In the genomic region with DNA sequence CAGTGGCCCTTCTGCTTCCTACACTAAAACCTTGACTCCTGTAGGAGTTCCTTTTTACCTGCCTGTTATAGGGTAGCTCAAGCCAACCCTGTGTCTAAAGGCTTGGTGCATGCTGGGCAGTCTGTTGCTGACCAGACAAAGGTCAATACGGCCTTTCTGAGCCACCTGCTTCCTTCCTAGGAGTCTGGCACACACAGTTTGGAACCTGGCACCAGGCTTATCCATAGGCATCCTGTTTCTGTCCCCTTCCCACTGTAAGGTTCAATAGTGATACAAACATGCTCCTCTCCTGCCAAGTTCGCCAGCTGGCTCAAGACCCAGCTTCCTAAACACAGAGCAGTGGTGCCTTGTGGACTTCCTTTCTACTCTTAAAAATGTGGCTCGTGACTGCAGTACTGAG, we compare ENCODE assay signal across 13 mouse cellular contexts. TPM values are rescaled to one million over a fixed set of nuclear protein-coding genes. Genes with fewer than 3 reads are reported as not detected.
DNase-seq lines count a peak whose midpoint lies in the region; ATAC-seq and TF ChIP-seq lines count a peak whose summit lies in the region.
"Had no signal": no experiment of that assay in that cellular context is flagged by ENCODE, and none has a peak within 500 bp of the region (broad histone marks: within the 10 kb centered on the region; RNA-seq: fewer than 3 reads in every experiment).

No protein-coding gene starts in this region.

- no peak overlapping the region for H3K9ac ChIP-seq in neural tube, embryonic 12.5 days
- H3K9ac ChIP-seq in limb, embryonic 15.5 days = no peak overlapping the region

- H3K9me3 ChIP-seq in heart, embryonic 10.5 days = no peaks in the 10 kb centered on the region
- H3K9me3 ChIP-seq in neural tube, embryonic 12.5 days = no peaks in the 10 kb centered on the region
- H3K9me3 ChIP-seq in limb, embryonic 15.5 days = no peaks in the 10 kb centered on the region

- peak overlapping the region; percentile 99; the same call in 1 of the 2 replicates for H3K4me2 ChIP-seq in neural tube, embryonic 12.5 days (replicated peaks)
- H3K4me2 ChIP-seq in limb, embryonic 15.5 days = no peak overlapping the region; the same call in 1 of the 2 replicates

- no peak for DNase-seq in heart, embryonic 10.5 days (ENCODE audit: low spot score)
- no peak for DNase-seq in heart, adult 8-10 months (ENCODE audit: low spot score)
- DNase-seq in neural tube, embryonic 10.5 days (ENCODE audit: extremely low spot score, low spot score) = no peak
- no peak for DNase-seq in adrenal gland, adult 18-20 months (ENCODE audit: low spot score in 2 of 2)
- DNase-seq in cerebellum, postnatal 36 days = no peak
- DNase-seq in thymus, adult 2 months = no peak
- DNase-seq: adrenal gland, postnatal 10 days; thymus, postnatal 25 days had no signal

- no peak for TF ChIP-seq POLR2A in thymus, adult 2 months (IDR thresholded peaks at IDR 0.05; ENCODE audit: control insufficient read depth, extremely low read depth, insufficient read depth, low read length, poor library complexity)

- H3K27me3 ChIP-seq in heart, embryonic 10.5 days (ENCODE audit: insufficient read depth, poor library complexity, severe bottlenecking) = no peaks in the 10 kb centered on the region
- no peaks in the 10 kb centered on the region for H3K27me3 ChIP-seq in neural tube, embryonic 12.5 days (replicated peaks)
- H3K27me3 ChIP-seq in limb, embryonic 15.5 days = no peaks in the 10 kb centered on the region
- no peaks in the 10 kb centered on the region; the same call in 1 of the 2 replicates for H3K27me3 ChIP-seq in thymus, adult 2 months (ENCODE audit: control insufficient read depth, insufficient read depth, low read length)

- TF ChIP-seq CTCF in thymus, adult 2 months (IDR thresholded peaks at IDR 0.05; ENCODE audit: borderline replicate concordance, control insufficient read depth, extremely low read depth, insufficient read depth, low read length, poor library complexity) = no peak

- H3K36me3 ChIP-seq in heart, embryonic 10.5 days = peaks cover 48% of the 10 kb centered on the region
- H3K36me3 ChIP-seq in neural tube, embryonic 12.5 days = peaks cover 40% of the 10 kb centered on the region
- H3K36me3 ChIP-seq in limb, embryonic 15.5 days = peaks cover 41% of the 10 kb centered on the region
- no peaks in the 10 kb centered on the region for H3K36me3 ChIP-seq in thymus, adult 2 months (ENCODE audit: control insufficient read depth, insufficient read depth, low read length)

- no peak for ATAC-seq in neural tube, embryonic 12.5 days (ENCODE audit: low FRiP score, low read depth)
- ATAC-seq in limb, embryonic 15.5 days (ENCODE audit: insufficient number of reproducible peaks, low FRiP score, low TSS enrichment, low read depth) = no peak

- H3K4me1 ChIP-seq in heart, embryonic 10.5 days = peaks cover 35% of the 10 kb centered on the region
- H3K4me1 ChIP-seq in neural tube, embryonic 12.5 days = peaks cover 24% of the 10 kb centered on the region
- peaks cover 30% of the 10 kb centered on the region for H3K4me1 ChIP-seq in limb, embryonic 15.5 days
- peaks cover 11% of the 10 kb centered on the region for H3K4me1 ChIP-seq in thymus, adult 2 months (replicated peaks; ENCODE audit: control insufficient read depth, insufficient read depth, low read length)

- H3K4me3 ChIP-seq in heart, embryonic 10.5 days = peak overlapping the region; percentile 81; the same call in 1 of the 2 replicates
- no peak overlapping the region for H3K4me3 ChIP-seq in neural tube, embryonic 12.5 days
- H3K4me3 ChIP-seq in limb, embryonic 15.5 days = 0 out of 2 replicates have a peak overlapping the region, but pooled peaks have one; percentile 63
- H3K4me3 ChIP-seq in thymus, adult 2 months (ENCODE audit: control insufficient read depth, insufficient read depth, low read length) = no peak overlapping the region

- 81% methylated on average over 3 of the region's 3 CpGs for WGBS in heart, embryonic 10.5 days
- 90% methylated on average over 3 of the region's 3 CpGs for WGBS in neural tube, embryonic 12.5 days
- 83% methylated on average over 3 of the region's 3 CpGs for WGBS in limb, embryonic 15.5 days
- 88% methylated on average over 3 of the region's 3 CpGs for WGBS in thymus, adult 2 months

- no peak overlapping the region for H3K27ac ChIP-seq in heart, embryonic 10.5 days
- no peak overlapping the region for H3K27ac ChIP-seq in neural tube, embryonic 12.5 days
- no peak overlapping the region for H3K27ac ChIP-seq in limb, embryonic 15.5 days
- no peak overlapping the region for H3K27ac ChIP-seq in thymus, adult 2 months (ENCODE audit: control insufficient read depth, insufficient read depth, low read length)

RNA-seq across cellular contexts. Expression of a gene that starts 2.6 kb away (rescaled TPM):
- 27.2 and 39.6 TPM in 2 replicates for polyA plus RNA-seq in heart, embryonic 10.5 days (2016; fragmentation: Nextera tagmentation; extraction: Ambion mirVana)
- total RNA-seq in heart, adult 8-10 months (2022) = 1 to 10 TPM; 5.6 to 7.3 (median 6.4) TPM
- polyA plus RNA-seq in neural tube, embryonic 12.5 days (2016; fragmentation: Nextera tagmentation; extraction: Ambion mirVana) = 20.4 and 21.5 TPM in 2 replicates
- 25.4 and 28.7 TPM in 2 replicates for polyA plus RNA-seq in limb, embryonic 15.5 days (2015; fragmentation: Nextera tagmentation; extraction: Ambion mirVana)
- 10 to 100 TPM; 16.2 to 20.0 TPM for total RNA-seq in adrenal gland, adult 18-20 months (2021)
- polyA plus RNA-seq in thymus, adult 2 months (2012; rRNA removed) = 5.8 and 8.8 TPM in 2 replicates

RNA-seq across cellular contexts. Expression of a gene that starts 9.5 kb away (rescaled TPM):
- 0.19 and 0.30 TPM in 2 replicates for polyA plus RNA-seq in heart, embryonic 10.5 days (2016; fragmentation: Nextera tagmentation; extraction: Ambion mirVana)
- total RNA-seq in heart, adult 8-10 months (2022) = under 1 TPM in 1 of 4 experiments, not detected in 3; 0.19 TPM
- polyA plus RNA-seq in neural tube, embryonic 12.5 days (2016; fragmentation: Nextera tagmentation; extraction: Ambion mirVana) = 0.19 TPM in 1 of 2 replicates, not detected in the other
- polyA plus RNA-seq in limb, embryonic 15.5 days (2015; fragmentation: Nextera tagmentation; extraction: Ambion mirVana) = 0.09 TPM in 1 of 2 replicates, not detected in the other
- not detected for total RNA-seq in adrenal gland, adult 18-20 months (2021)
- polyA plus RNA-seq in thymus, adult 2 months (2012; rRNA removed) = 0.73 and 1.0 TPM in 2 replicates
- total RNA-seq: adrenal gland, postnatal 10 days had no signal

RNA-seq across cellular contexts. Expression of a gene that starts 26.1 kb away (rescaled TPM):
- not detected in 2 replicates for polyA plus RNA-seq in heart, embryonic 10.5 days (2016; fragmentation: Nextera tagmentation; extraction: Ambion mirVana)
- not detected for total RNA-seq in heart, adult 8-10 months (2022)
- polyA plus RNA-seq in neural tube, embryonic 12.5 days (2016; fragmentation: Nextera tagmentation; extraction: Ambion mirVana) = 0.10 TPM in 1 of 2 replicates, not detected in the other
- not detected in 2 replicates for polyA plus RNA-seq in limb, embryonic 15.5 days (2015; fragmentation: Nextera tagmentation; extraction: Ambion mirVana)
- total RNA-seq in adrenal gland, adult 18-20 months (2021) = not detected
- polyA plus RNA-seq in thymus, adult 2 months (2012; rRNA removed) = 0.23 and 0.33 TPM in 2 replicates
- total RNA-seq: adrenal gland, postnatal 10 days; heart, postnatal 25 days; left cerebral cortex, postnatal 14 days had no signal
- polyA plus RNA-seq: neural tube, embryonic 14.5 days had no signal

RNA-seq across cellular contexts. Expression of a gene that starts 28.0 kb away (rescaled TPM):
- polyA plus RNA-seq in heart, embryonic 10.5 days (2016; fragmentation: Nextera tagmentation; extraction: Ambion mirVana) = 0.20 TPM in 1 of 2 replicates, not detected in the other
- total RNA-seq in heart, adult 8-10 months (2022) = not detected
- not detected in 2 replicates for polyA plus RNA-seq in neural tube, embryonic 12.5 days (2016; fragmentation: Nextera tagmentation; extraction: Ambion mirVana)
- 0.35 and 0.73 TPM in 2 replicates for polyA plus RNA-seq in limb, embryonic 15.5 days (2015; fragmentation: Nextera tagmentation; extraction: Ambion mirVana)
- total RNA-seq in adrenal gland, adult 18-20 months (2021) = 10 to 100 TPM in 1 of 2 experiments, under 1 TPM in 1; 0.51 to 25.4 TPM
- polyA plus RNA-seq in thymus, adult 2 months (2012; rRNA removed) = 1.8 and 2.8 TPM in 2 replicates
- total RNA-seq: heart, postnatal 25 days; left cerebral cortex, postnatal 14 days had no signal
- polyA plus RNA-seq: neural tube, embryonic 14.5 days had no signal

RNA-seq across cellular contexts. Expression of a gene that starts 46.5 kb away (rescaled TPM):
- polyA plus RNA-seq in heart, embryonic 10.5 days (2016; fragmentation: Nextera tagmentation; extraction: Ambion mirVana) = not detected in 2 replicates
- not detected for total RNA-seq in heart, adult 8-10 months (2022)
- not detected in 2 replicates for polyA plus RNA-seq in neural tube, embryonic 12.5 days (2016; fragmentation: Nextera tagmentation; extraction: Ambion mirVana)
- not detected in 2 replicates for polyA plus RNA-seq in limb, embryonic 15.5 days (2015; fragmentation: Nextera tagmentation; extraction: Ambion mirVana)
- not detected for total RNA-seq in adrenal gland, adult 18-20 months (2021)
- not detected in 2 replicates for polyA plus RNA-seq in thymus, adult 2 months (2012; rRNA removed)
- total RNA-seq: adrenal gland, postnatal 10 days; heart, postnatal 25 days had no signal
- polyA plus RNA-seq: neural tube, embryonic 14.5 days had no signal

Comparison
In these comparisons a context has a peak if more than half of its experiments do, and no peak if none do; other contexts are left out.
1. H3K4me3 ChIP-seq: peak in heart, embryonic 10.5 days (single experiment) and limb, embryonic 15.5 days (single experiment); none in neural tube, embryonic 12.5 days (single experiment) and thymus, adult 2 months (single experiment).